Mouse (Mus musculus): ENCODE results near the gene Tsc2. TPM values are rescaled to one million over a fixed set of nuclear protein-coding genes. Genes with fewer than 3 reads are reported as not detected.
"Not testable (repeated sequence)": the region's sequence is repeated elsewhere in the genome, so short reads cannot be mapped to it uniquely, and the experiment has no call there.

Tsc2 gene
- total RNA-seq (2015) (60.9 and 78.2 TPM in 2 replicates), total RNA-seq (2017) (25.5 and 32.4 TPM in 2 replicates)

GRCm38 (mm10) chr17:24632167-24632812, at the start of gene Tsc2, which contains the start of gene Nthl1:
Tsc2 (minus strand) TSS chr17:24632630.
Nthl1 (plus strand) TSS chr17:24632680.
- ATAC-seq (ENCODE audit: poor library complexity, severe bottlenecking): peak; percentile 93

- no peak for ATAC-seq (ENCODE audit: poor library complexity, severe bottlenecking)
Observed at GRCm38 (mm10) chr17:24677500-24678080, 45.2 kb upstream of the Tsc2 start.

DNA sequence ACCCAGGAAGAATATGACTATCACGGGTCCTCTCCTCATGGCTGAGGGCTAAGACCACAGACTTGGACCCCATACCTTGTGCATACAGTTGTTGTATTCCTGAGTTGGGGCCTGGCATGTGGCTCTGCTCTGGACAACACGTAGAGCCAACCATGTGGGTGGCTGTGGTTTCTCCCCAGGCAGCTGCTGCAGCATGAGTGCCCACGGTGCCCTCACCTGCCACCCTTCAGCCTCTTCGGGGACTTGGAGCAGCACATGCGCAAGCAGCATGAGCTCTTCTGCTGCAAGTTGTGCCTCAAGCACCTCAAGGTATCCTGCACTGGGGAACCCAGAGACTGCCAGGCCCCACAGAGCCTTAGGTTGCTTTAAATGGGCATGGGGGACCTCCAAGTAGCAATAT, 44.4 kb upstream of the Tsc2 start:
- no peak for ATAC-seq (ENCODE audit: poor library complexity, severe bottlenecking)

- peak; percentile 74 for ATAC-seq (ENCODE audit: poor library complexity, severe bottlenecking)
Observed at GRCm38 (mm10) chr17:24676187-24676586, 43.8 kb upstream of the Tsc2 start.

- no peak for ATAC-seq (ENCODE audit: poor library complexity, severe bottlenecking)
Observed at GRCm38 (mm10) chr17:24674277-24674676, 41.8 kb upstream of the Tsc2 start.

GRCm38 (mm10) chr17:24672141-24672540, 39.7 kb upstream of the Tsc2 start:
- ATAC-seq (ENCODE audit: poor library complexity, severe bottlenecking): no peak

- ATAC-seq (ENCODE audit: poor library complexity, severe bottlenecking): no peak
Observed at GRCm38 (mm10) chr17:24671346-24671745, 38.9 kb upstream of the Tsc2 start.

- no peak for ATAC-seq (ENCODE audit: poor library complexity, severe bottlenecking)
Observed at GRCm38 (mm10) chr17:24670246-24670844, 37.9 kb upstream of the Tsc2 start.

DNA sequence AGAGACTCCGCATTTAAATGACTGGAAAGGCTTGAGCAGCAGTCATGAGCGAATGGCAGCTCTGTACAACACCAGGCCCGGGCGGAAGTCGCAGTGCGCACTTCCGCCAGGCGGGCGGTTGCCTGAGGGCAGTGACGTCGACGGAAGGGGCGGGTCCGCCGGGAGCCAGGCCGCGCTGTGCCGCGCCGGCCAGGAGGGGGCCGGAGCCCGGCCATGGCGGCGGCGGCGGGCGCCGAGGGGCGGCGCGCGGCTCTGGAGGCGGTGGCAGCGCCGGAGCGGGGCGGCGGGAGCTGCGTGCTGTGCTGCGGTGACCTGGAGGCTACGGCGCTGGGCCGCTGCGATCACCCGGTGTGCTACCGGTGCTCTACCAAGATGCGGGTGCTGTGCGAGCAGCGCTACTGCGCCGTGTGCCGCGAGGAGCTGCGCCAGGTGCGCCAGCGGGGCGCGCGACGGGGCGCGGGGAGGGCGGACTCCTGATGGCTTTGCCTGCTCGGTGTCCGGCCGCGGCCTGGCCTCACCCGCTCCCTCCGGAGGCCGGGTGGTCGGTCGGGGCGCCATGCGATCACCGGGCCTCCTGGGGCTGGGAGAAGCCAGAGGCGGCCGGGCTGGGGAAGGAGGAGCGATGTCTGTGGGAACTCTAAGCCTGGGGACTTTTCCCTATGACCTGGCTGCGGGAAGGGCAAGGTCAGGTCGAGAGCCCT, 37.3 kb upstream of the Tsc2 start, which contains the start of gene Zfp598:
Gene Zfp598 (plus strand): TSS at position 143 of the 701 bp plus-strand sequence.
- peak; percentile 97 for ATAC-seq (ENCODE audit: poor library complexity, severe bottlenecking)

DNA sequence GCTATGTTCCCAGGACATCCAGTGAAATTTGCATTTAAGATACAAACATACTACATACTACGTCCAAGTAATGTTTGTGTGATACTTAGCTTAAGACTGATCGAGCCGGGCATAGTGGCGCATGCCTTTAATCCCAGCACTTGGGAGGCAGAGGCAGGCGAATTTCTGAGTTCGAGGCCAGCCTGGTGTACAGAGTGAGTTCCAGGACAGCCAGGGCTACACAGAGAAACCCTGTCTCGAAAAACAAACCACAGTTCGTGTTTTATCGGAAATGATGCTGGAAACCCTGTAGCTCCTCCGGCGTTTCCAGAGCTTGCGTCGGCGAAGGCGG, 36.7 kb upstream of the Tsc2 start:
- ATAC-seq (ENCODE audit: poor library complexity, severe bottlenecking): not testable (repeated sequence)

DNA sequence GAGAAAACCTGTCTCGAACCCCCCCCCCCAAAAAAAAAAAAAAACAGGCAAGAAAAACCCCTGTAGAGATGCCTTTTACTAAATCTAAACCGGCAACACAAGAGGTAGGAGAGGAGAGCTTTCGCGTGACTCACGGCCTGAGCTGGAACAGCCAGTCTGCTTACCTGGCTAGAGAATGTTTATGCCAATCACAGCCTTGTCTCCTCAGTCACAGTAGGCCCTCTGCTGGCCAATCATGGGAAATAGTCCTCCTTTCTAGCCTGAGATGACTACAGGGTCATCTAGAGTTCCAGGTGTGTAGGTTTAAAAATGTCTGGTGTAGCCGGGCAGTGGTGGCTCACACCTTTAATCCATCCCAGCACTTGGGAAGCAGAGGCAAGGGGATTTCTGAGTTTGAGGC, 35.0 kb upstream of the Tsc2 start:
- peak; percentile 45 for ATAC-seq (ENCODE audit: poor library complexity, severe bottlenecking)

DNA sequence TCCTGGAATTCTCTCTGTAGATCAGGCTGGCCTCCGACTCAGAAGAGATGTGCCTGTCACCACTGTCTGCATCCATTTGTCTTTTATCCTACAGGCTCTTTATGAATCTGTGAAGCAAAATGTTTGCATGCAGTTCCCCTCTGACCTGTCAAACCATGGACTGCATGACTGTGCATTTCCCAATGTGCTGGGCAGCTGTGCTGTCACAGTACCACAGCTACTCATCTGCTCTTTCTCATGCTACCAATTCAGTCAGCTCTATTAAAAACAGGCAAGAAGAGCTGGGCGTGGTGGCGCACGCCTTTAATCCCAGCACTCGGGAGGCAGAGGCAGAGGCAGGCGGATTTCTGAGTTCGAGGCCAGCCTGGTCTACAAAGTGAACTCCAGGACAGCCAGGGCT, 34.6 kb upstream of the Tsc2 start:
- not testable (repeated sequence) for ATAC-seq (ENCODE audit: poor library complexity, severe bottlenecking)

- ATAC-seq (ENCODE audit: poor library complexity, severe bottlenecking): peak; percentile 49; the same call in 1 of the 2 replicates
Observed at GRCm38 (mm10) chr17:24658017-24658758, 25.8 kb upstream of the Tsc2 start, which contains the start of gene Npw. Npw (minus strand) TSS chr17:24658457.

DNA sequence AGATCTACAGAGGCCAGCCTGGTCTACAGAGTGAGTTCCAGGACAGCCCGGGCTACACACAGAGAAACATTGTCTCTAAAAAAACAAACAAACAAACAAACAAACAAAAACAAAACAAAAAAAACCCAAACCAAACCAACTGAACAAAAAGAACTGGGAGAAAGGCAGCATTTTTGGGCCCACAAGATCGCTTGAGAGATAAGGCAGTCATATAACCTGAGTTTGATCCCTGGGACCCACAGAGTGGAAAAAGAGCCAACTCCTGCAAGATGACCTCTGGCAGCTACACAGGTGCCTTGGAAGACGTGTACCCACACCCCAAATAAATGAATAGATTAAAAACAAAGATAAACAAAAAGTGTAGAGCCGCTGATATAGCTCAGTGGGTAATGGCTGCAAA, 22.5 kb upstream of the Tsc2 start:
- ATAC-seq (ENCODE audit: poor library complexity, severe bottlenecking): no peak

DNA sequence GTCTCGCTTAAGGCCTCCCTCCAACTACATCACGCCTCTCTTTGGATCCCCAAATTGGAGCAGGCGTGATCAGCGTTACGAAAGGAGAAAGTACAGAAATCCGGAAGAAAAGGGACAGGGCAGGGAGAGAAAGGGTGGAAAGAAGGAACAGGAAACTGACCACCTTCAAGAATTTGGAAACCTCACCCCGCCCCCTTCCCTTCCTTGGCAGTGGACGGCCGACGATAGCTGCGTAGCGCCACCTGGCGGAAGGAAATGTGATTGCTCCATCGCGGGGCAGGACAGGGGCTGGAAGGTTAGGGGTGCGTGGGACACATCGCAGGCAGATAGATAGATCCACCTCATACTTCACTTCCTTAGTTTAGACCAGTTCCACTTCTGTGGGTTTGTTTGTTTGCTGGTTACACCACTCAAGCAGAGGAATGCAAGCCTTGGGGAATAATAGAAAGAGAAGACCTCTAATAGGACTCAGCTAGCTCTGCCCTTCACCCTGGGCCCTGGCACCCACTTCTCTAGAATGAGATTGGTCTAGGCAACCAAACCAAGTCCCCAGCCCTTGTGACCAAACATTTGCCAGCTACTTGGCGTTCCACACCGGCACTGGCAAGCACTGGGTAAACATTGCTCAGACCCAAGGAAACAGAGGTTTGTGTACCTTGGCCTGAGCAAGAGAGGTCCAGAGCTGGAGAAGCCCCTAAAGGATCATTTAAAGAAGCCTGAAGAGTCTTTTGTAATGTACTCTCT, 21.7 kb upstream of the Tsc2 start:
- ATAC-seq (ENCODE audit: poor library complexity, severe bottlenecking): peak; percentile 86

- ATAC-seq (ENCODE audit: poor library complexity, severe bottlenecking): no peak
Observed at GRCm38 (mm10) chr17:24651835-24652234, 19.4 kb upstream of the Tsc2 start.

DNA sequence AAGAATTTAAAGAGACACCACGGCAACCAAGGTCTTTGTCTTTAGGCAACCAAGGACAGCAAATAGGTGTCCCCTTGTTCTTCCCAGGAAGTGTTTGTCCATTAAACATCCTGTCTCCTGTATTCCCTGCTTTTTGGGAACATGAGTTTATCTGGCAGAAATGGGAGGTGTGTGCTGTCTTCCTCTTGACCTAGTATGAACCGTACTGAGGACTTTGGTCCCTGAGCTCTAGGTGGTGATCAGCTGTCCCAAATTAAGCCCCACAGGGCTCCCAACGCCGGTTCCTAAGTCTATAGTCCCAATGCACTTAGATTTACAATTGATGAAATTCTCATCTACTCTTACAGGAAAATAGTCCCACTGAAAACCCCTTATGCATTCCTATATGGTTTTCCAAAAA, 18.3 kb upstream of the Tsc2 start:
- no peak for ATAC-seq (ENCODE audit: poor library complexity, severe bottlenecking)

GRCm38 (mm10) chr17:24650070-24650616, 17.7 kb upstream of the Tsc2 start, which contains the start of gene Slc9a3r2:
Slc9a3r2 (minus strand) TSS chr17:24650327.
- ATAC-seq (ENCODE audit: poor library complexity, severe bottlenecking): peak; percentile 23; the same call in 1 of the 2 replicates

GRCm38 (mm10) chr17:24649581-24650069, 17.2 kb upstream of the Tsc2 start:
- ATAC-seq (ENCODE audit: poor library complexity, severe bottlenecking): peak; percentile 46

Data from megakaryocyte, adult 5-6 weeks (primary cell).